In the genomic region with DNA sequence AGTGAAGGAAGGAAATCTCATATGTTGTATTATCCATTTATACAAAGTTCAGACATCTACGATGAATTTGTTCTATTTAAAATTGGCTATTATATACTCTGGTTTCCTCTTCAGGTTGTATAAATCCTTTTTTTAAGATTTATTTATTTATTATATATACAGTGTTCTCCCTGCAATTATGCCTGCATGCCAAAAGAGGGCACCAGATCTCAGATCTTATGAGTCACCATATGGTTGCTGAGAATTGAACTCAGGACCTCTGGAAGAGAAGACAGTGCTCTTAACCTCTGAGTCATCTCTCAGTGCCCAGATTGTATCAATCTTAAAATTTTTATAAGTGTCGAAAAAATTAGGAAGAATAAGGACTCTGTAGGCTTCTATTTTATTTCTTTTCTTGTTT, we compare ENCODE assay signal across 14 mouse cellular contexts. TPM values are rescaled to one million over a fixed set of nuclear protein-coding genes. Genes with fewer than 3 reads are reported as not detected.
DNase-seq lines count a peak whose midpoint lies in the region; ATAC-seq and TF ChIP-seq lines count a peak whose summit lies in the region.
"Had no signal": no experiment of that assay in that cellular context is flagged by ENCODE, and none has a peak within 500 bp of the region (broad histone marks: within the 10 kb centered on the region; RNA-seq: fewer than 3 reads in every experiment).

No protein-coding gene starts in this region.

- no peak overlapping the region for H3K9ac ChIP-seq in forebrain, embryonic 14.5 days (ENCODE audit: low read length)
- H3K9ac ChIP-seq in forebrain, embryonic 15.5 days (replicated peaks): no peak overlapping the region
- H3K9ac ChIP-seq: lung, embryonic 15.5 days had no signal

- H3K9me3 ChIP-seq in forebrain, embryonic 14.5 days (replicated peaks; ENCODE audit: control insufficient read depth, low read length): no peaks in the 10 kb centered on the region
- no peaks in the 10 kb centered on the region for H3K9me3 ChIP-seq in forebrain, embryonic 15.5 days
- H3K9me3 ChIP-seq in E14TG2a.4 (ENCODE audit: low read length): peaks cover 16% of the 10 kb centered on the region
- H3K9me3 ChIP-seq: lung, embryonic 15.5 days had no signal

- peak; percentile 6 for DNase-seq in forebrain, embryonic 14.5 days (ENCODE audit: low spot score)
- DNase-seq in lung, adult 2 months: no peak
- DNase-seq in lung, postnatal 10 days: no peak
- peak; percentile 1 for DNase-seq in lung, postnatal 14 days
- no peak for DNase-seq in kidney, postnatal 25 days
- DNase-seq in adrenal gland, postnatal 36 days: no peak
- DNase-seq: gastrocnemius, postnatal 14 days; heart, postnatal 10 days; kidney, adult 9 months; thymus, postnatal 36 days had no signal

- H3K36me3 ChIP-seq in forebrain, embryonic 14.5 days (ENCODE audit: control insufficient read depth, insufficient read depth, low read length): peaks cover 19% of the 10 kb centered on the region; the same call in 1 of the 2 replicates
- H3K36me3 ChIP-seq in forebrain, embryonic 15.5 days: peaks cover 14% of the 10 kb centered on the region
- peaks cover 25% of the 10 kb centered on the region for H3K36me3 ChIP-seq in E14TG2a.4 (ENCODE audit: insufficient read depth, low read length)

- no peaks in the 10 kb centered on the region for H3K27me3 ChIP-seq in forebrain, embryonic 14.5 days (replicated peaks; ENCODE audit: control insufficient read depth, insufficient read depth, low read length)
- H3K27me3 ChIP-seq in forebrain, embryonic 15.5 days: no peaks in the 10 kb centered on the region
- H3K27me3 ChIP-seq in E14TG2a.4 (ENCODE audit: insufficient read depth, low read length): no peaks in the 10 kb centered on the region
- H3K27me3 ChIP-seq: lung, embryonic 15.5 days had no signal

- 96% methylated on average over 2 of the region's 2 CpGs for WGBS in forebrain, embryonic 14.5 days
- 99% methylated on average over 2 of the region's 2 CpGs for WGBS in forebrain, embryonic 15.5 days
- 85% methylated on average over 2 of the region's 2 CpGs for WGBS in lung, adult 2 months

- H3K4me3 ChIP-seq in forebrain, embryonic 14.5 days (ENCODE audit: low read depth, low read length): no peak overlapping the region
- no peak overlapping the region for H3K4me3 ChIP-seq in forebrain, embryonic 15.5 days
- no peak overlapping the region for H3K4me3 ChIP-seq in lung, adult 2 months (replicated peaks; ENCODE audit: extremely low read depth, low read depth, low read length)
- H3K4me3 ChIP-seq in E14TG2a.4 (replicated peaks; ENCODE audit: low read length): no peak overlapping the region
- H3K4me3 ChIP-seq: lung, embryonic 15.5 days had no signal

- no peak overlapping the region for H3K27ac ChIP-seq in forebrain, embryonic 14.5 days (ENCODE audit: low read depth, low read length)
- H3K27ac ChIP-seq in forebrain, embryonic 15.5 days (replicated peaks): no peak overlapping the region
- H3K27ac ChIP-seq: lung, embryonic 15.5 days had no signal

- no peak for TF ChIP-seq POLR2A in lung, adult 2 months (IDR thresholded peaks at IDR 0.05; ENCODE audit: borderline replicate concordance, extremely low read depth, low read depth, low read length)

- no peak for ATAC-seq in forebrain, embryonic 14.5 days
- ATAC-seq in forebrain, embryonic 15.5 days (replicated peaks): no peak

- no peaks in the 10 kb centered on the region for H3K4me1 ChIP-seq in forebrain, embryonic 14.5 days (ENCODE audit: control insufficient read depth, insufficient read depth, low read length)
- no peaks in the 10 kb centered on the region for H3K4me1 ChIP-seq in forebrain, embryonic 15.5 days
- no peaks in the 10 kb centered on the region for H3K4me1 ChIP-seq in lung, adult 2 months (ENCODE audit: control insufficient read depth, insufficient read depth, low read length)
- no peaks in the 10 kb centered on the region for H3K4me1 ChIP-seq in E14TG2a.4 (replicated peaks; ENCODE audit: low read depth, low read length)
- H3K4me1 ChIP-seq: lung, embryonic 15.5 days had no signal

- 0 out of 2 replicates have a peak, but pooled peaks have one; percentile 4 for TF ChIP-seq CTCF in lung, adult 2 months (IDR thresholded peaks at IDR 0.05; ENCODE audit: insufficient read depth, low read length)
- peak; percentile 45 for TF ChIP-seq CTCF in E14TG2a.4 (conservative IDR thresholded peaks at IDR 0.05; ENCODE audit: low read length)

- H3K4me2 ChIP-seq in forebrain, embryonic 14.5 days (ENCODE audit: low read length): no peak overlapping the region
- H3K4me2 ChIP-seq in forebrain, embryonic 15.5 days (replicated peaks): no peak overlapping the region
- H3K4me2 ChIP-seq: lung, embryonic 15.5 days had no signal

RNA-seq across cellular contexts. Expression of a gene that starts 59.8 kb away (rescaled TPM):
- polyA plus RNA-seq in forebrain, embryonic 14.5 days (2014; fragmentation: Nextera tagmentation; extraction: Ambion mirVana): not detected in 2 replicates
- polyA plus RNA-seq in forebrain, embryonic 15.5 days (2015; fragmentation: Nextera tagmentation; extraction: Ambion mirVana): not detected in 2 replicates
- polyA plus RNA-seq in lung, adult 2 months (2012; rRNA removed): 6.3 and 7.9 TPM in 2 replicates
- 1 to 10 TPM; 2.6 to 3.3 TPM for total RNA-seq in adrenal gland, postnatal 36 days (2021)
- total RNA-seq: common myeloid progenitor, adult 5-6 weeks had no signal
- polyA plus RNA-seq: lung, embryonic 15.5 days had no signal

Comparison
In these comparisons a context has a peak if more than half of its experiments do, and no peak if none do; other contexts are left out.
1. DNase-seq: peak in forebrain, embryonic 14.5 days (single experiment) and lung, postnatal 14 days (single experiment); none in lung, adult 2 months (single experiment), lung, postnatal 10 days (single experiment), kidney, postnatal 25 days (0 of 2) and adrenal gland, postnatal 36 days (0 of 2).